Mouse (Mus musculus) lung, adult 2 months (tissue): Measurements from ENCODE around the gene Meis2.

ENCODE experiments used
- CTCF ChIP-seq: fragments of 200-500 bp; IDR thresholded peaks from 2 replicates; pipeline ENCODE4 v1.5.1; 2011; ENCODE audit warnings: mild to moderate bottlenecking, low read length, control low read depth; ENCODE audit not compliant: insufficient read depth
- POLR2A ChIP-seq: fragments of 200-500 bp; IDR thresholded peaks from 2 replicates; pipeline ENCODE4 v1.6.1; 2011; ENCODE audit warnings: low read depth, mild to moderate bottlenecking, control low read depth, low read length, borderline replicate concordance; ENCODE audit errors: extremely low read depth

DNA sequence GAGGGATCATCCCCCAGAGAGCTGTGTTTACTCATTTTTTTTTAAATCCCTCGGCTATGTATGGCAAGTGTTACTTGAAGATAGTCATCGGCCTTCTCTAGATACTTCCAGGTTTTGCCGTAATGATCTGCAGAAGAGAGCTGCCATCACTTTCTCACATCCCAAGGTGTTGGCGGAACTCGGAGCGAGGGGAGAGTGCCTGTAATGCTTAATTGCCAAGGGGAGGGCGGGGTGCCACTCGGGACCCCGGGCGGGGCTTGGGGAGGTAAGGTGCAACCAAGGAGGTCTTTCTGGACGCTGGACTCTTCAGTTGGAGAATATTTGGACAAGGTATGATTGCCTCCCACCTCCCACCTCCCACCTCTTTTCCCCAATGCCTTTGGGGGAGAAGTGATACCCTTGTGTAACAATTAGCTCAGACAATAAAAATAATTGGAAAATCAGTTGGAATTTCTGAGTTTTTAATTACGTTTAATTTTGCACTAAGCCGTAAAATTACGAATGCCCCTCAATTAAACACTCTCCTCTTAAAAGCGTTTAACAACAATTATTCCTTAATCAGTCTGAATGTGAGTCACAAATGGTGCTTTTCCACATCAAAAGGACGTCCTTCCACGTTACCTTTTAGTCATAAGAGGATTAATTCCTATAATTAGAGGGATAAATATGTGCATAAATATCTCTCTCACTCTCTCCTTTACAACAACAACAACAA, 9.2 kb upstream of the Meis2 start:
- no peak for TF ChIP-seq CTCF
- TF ChIP-seq POLR2A: no peak
